Mouse (Mus musculus) spleen, postnatal 4 days (tissue): Measurements from ENCODE around the gene Lrba.
A peak's percentile ranks its signal among the peaks of the same experiment; 100 is the strongest.

Source experiments
- DNase-seq, 2 experiments: peaks; one replicate each; pipeline ENCODE4 v3.0.0; 2022; ENCODE audit warnings: low spot score in 2 of 2

The Lrba gene

DNA sequence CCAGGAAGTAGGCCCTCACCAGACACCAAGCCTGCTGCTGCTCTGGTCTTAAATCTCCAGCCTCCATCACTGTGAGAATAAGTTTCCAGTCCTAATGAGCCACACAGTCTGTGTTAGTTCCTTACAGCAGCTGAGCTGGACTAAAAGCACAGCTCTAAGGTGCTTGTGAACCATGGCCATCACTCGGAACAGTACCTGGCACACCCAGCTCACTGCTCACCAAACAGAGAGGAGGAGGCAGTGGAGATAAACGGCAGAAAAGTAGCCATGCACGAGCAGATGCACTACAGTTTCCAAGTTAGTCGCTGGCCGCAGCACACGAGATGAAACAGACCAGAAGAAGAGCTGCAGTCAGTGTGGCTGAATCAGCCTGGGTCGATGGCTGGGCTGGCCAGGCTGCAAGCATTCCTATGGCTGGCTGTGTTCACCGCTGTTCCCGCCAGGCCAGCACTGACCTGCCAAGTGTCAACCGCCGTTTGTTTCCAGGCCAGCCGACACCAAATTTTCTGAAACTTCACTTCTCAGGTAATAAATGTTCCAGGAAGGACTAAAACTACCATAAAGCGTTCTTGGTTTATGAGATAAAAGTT, 573.5 kb downstream of the Lrba start:
- no peak for DNase-seq

DNA sequence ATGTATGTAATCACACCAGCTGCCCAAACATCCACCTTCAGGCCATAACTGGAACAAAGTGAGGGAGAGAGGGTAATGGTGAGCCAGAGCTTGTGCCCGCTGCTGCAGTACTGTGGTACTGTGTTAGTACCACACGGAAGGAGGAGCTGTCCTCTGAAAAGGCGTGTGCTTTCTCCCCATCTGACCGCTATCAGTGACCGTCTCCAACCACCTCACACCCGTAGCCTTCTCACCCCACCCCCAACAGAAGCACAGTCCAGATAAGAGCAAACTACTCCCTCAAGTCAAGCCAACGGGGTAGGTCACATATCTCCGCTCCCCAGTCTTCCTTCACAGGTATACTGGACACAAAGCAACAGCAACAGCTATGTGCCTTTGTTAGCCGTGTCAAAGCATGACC, 574.6 kb downstream of the Lrba start:
- DNase-seq: peak in 1 of 2 experiments; percentile 59

DNA sequence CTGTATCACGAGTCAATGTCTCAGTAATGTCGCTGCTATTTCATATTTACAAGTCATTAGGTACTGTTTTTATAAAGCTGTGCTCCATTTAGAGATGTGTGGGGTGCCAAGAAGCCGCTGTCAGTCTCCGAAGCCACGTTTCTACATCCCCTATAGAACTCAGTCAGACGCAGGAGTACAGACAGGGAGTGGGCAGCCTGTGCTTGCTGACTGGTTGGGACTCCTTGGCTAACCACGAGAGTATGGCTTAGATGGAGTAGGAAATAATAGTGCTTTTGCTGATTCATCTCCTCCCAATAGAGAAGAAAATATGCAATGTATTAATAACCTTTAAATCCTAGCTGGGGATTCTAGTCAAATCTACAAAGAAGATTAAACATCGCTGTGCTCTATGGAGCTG, 576.4 kb downstream of the Lrba start:
- DNase-seq: no peak

DNA sequence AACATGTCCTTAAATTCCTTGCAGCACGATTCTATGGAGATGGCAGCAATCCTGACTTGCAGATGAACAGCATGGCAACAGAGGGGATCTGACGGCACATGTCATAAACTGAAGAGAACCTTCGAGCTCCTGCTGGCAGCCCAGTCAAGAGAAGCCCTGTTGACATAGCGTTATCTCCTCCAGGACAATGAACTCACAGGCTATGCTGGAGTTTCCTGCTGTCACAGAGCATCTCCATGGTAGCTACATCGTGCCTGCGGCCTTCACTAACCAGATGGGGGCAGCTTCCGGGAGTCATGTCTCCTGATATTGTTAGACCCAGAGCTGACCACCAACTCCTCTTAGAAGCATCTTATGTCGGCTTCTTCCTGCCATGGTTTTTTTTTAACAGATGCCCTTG, 578.3 kb downstream of the Lrba start:
- no peak for DNase-seq

DNA sequence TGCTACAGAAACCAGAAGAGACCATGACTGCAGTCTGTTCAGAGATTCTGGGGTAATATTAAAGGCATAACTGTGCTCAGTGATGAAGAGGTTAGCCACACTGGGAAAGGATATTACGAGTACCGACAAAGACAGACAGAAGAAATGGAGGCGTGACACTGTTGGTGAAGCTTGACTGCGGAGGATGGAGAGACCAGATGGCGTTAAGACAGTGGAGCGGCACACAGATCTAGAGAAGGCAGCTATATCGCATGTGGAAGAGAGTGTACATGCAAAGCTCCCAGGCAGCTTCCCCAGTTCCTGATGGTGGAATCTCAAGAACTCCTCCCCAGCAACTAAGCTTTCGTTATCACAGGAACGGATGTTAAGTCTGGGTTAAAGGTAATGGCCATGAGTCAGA, 579.8 kb downstream of the Lrba start:
- no peak for DNase-seq

DNA sequence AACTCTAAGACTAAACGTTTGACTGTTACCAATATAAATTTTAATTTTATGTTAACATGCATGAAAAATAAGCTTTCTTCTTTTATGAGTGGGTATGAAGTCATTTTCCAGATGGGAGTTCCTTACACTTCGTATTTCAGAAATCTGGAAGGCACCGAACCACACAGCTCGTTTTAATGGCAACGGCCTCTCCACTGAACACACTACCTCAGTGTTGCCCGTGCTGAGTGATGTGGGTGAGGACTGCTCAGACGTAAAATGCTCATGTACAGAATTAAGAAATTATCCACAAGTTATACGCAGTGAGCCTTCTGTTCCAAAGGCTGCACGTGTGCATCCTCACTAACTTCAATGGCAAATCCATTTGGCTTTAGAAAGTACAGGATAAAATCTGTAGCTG, 582.4 kb downstream of the Lrba start:
- no peak for DNase-seq

DNA sequence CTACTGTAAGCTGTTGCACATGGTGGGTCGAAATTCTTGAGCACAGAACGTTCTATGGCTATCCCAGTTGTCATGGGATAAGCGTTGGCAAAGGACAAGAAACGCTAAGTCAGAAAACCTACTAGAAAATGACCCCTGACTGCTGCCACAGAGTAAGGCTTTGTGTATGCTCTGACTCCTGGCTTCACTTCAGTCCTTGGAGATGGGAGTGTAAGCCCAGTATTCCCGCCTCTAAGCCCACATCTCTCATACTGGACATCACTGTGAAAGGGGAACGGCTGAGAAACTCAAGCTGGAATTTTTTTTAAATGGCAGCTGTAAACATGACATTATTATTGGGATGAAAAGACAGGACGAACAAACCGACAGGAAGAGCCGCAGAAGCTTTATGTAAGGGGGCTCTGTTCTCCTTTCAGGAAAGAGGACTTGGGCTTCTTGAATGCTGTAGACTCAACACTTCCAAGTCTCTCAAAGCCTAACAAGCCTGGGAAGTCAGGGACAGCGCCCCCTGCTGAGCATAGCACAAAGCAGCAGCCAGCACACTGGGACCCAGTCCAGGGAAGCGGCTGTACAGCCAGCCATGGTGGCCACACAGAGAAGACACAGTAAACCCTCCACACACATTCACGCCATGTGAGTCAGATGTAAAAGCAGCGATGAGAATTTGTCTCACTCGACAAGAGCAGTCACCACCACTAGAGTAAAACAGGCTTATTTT, 583.4 kb downstream of the Lrba start:
- peak in 1 of 2 experiments; percentile 33 for DNase-seq

DNA sequence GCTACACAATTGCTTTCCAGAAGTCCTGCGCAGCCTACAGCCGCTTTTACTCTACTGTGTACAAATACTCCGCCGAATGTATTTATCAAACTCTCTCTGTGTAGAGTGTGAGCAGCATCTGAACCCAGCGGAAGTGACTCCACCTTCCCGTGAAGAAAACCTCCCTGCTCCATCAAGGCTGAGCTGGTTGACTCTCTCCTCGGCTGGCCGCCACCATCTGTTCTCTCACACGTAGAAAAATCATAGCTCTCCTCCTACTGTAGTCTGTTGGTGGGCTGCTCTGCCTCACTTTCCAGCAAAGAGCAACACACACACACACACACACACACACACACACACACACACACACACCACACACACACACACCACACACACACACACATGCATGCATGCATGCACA, 584.7 kb downstream of the Lrba start:
- no peak for DNase-seq

DNA sequence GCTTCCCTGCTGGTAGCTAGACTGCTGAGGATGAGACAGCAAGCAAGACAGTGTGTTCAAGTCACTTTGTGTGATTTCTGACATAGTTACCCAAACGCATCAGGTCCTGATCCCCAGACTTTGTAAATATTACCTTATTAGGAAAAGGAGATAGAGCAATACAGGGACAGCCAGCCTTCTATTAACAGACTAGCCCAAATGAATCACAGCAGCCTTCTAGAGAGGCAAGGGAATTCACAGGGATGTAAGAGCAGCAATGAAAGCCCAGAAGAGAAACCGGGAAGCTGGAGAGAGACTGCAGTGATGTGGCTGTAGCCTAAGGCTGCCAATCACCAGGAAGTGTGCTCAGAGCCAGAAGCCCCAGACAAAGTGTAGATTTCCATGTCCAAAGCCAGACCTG, 585.2 kb downstream of the Lrba start:
- no peak for DNase-seq

DNA sequence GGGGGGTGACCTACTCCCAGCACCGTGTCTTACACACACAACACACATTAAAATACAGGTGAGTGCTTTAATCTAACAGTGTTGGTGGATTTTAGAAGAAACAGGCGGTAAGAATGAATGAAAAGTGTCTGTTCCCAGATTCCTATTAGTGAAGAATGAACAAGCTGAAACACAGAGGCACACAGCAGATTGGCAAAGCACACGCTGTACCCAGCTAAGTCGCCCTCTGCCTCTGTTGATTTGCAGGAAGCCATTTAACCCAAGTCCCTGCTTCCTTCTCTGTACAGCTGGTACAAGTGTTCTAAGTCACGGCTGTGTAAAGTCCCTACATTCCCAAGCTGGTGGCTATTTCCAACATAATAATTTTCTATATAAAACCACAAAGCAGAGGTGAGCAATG, 586.4 kb downstream of the Lrba start:
- DNase-seq: no peak

DNA sequence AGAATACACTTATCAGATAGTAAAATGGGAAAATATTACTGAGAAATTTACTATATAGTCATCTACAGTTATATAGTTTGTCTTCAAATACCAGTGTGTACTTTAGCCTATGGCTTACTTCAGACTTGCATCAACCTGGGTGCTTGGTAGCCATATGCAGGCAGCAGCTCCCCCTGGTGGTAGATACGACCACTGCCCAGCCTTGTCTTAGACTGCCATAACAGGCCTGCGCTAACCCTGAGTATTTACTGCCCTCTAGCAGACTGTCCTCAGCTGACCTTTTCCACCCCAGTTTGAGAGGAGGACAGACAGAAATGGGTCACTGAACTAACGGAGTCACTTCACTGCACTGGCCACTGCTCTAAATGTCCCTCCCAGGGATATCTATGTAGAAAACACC, 588.2 kb downstream of the Lrba start:
- DNase-seq: peak; percentile 73 to 87

DNA sequence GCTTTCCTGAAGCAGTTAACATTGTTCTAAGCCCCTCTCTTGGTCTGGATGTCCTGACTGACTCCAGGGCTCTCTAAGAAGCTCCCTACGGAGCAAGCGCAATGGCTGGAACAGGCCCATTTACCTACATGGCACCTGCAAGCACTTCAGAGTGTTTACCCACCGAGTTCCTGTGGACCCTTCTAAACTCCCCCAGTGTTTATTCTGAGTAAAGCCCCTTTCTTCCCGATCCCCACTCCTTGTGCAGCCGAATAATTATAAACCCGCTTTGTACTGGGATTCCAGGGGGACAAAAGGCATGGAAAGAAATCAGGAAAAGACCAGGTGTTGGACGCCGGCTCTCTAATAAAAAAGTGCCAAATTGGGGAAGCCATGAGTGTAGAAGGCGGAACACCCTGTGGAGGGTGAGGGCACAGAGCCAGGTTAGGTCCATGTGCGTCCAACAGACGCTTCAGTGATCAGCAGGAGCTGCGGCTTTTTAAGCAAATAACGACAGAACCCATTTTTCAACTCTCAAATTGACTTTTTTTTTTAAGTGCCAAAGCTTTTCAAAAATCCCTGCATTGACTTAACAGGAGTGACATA, 593.6 kb downstream of the Lrba start:
- no peak for DNase-seq

DNA sequence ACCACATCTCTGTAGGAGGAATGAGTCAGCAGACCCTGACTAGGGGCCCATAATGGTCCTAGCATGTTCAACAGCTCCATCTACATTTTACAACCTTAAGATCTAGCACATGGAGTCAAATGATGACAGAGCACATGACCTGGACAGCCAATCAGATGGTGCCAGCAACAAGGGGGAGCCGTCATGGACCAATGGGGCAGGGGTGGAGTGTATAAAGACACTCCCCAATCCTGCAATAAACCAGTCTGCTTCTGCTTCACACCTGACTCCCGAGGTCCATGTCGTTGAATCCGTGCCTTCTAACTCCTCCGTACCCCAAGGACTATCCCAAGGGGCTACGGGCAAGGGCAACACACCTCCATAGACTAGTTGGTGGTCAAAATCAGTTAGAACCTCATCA, 594.9 kb downstream of the Lrba start:
- DNase-seq: no peak

DNA sequence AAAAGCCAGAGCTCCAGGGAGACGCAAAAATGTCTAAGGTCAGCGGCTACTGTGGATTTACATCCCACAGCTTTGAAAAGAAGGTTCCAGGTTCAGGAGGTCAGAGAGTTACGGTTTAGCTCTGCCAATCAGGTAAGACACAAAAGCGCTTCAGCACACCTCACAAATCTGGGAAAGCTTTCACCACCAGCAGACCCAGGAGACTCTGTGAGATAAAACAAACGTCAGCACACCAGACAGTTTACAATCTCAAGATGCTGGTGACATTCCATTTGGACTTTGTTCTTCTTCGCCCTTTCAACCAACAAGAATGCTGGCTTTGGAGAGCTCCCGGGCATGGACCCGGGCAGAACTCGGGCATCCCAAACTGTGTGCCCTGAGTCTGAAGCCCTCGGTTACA, 595.9 kb downstream of the Lrba start:
- no peak for DNase-seq

DNA sequence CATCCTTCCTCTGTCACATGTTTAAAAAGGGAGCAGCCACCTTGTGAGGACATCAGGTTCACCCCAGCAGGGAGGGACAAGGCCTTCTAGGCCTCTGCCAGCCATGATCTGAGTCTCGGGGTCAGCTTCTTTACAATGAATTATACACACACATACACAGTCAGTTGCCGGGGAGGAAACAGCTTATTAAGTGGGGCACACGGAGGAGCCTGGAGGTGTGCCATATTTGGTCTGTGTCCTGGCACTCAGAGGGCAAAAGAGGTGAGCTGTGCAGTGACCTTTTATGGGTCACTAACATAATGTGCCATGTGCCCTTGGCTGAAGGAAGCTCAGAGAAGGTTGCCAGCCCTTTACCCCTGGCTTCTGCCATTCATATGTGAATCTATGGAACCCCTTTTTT, 596.9 kb downstream of the Lrba start:
- DNase-seq: no peak

DNA sequence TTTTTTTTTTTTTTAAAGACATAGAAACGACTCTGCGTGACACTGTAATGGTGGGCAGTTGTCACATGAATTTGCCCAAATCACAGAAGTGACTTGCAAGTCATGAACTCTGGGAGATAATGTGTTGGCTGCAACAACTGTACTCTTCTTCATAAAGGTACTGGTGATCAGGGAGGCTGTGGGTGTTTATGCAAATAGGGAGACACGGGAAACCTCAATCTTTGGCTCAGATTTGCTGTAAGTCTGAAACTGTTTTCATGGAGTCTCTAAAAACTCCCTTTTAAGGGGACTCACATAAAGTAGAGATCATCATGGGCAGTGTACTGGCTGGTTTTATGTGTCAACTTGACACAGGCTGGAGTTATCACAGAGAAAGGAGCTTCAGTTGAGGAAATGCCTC, 603.0 kb downstream of the Lrba start:
- DNase-seq: no peak

DNA sequence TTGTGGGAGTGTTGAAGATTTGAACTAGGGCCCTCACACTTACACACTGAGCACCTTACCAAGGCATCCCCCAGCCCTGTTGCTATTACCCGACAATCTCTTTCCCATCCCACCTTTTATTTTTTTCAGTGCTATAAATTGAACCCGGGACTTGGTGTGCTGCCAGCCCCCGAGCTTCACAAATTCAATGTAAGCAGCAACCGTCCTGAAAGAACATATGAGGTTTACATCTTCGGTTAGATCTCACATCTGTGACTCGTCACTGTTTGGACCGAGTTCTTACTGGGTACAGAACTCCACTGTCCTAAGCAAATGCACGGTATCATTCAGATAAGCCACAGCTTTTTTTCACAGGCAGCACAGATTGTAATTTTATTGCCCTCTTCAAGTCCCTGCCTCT, 607.6 kb downstream of the Lrba start:
- DNase-seq: no peak
